Mouse (Mus musculus) forebrain, embryonic 15.5 days (tissue): ENCODE results near the gene Rgs7. TPM values are rescaled to one million over a fixed set of nuclear protein-coding genes. Genes with fewer than 3 reads are reported as not detected.

Experiments used
- ATAC-seq: fragments of 200-750 bp; cut with Nextera tagmentation; replicated peaks from 2 replicates; pipeline ENCODE4 v1.8.0; 2017; ENCODE audit warnings: mild to moderate bottlenecking, moderate TSS enrichment, moderate library complexity
- H3K27ac ChIP-seq: fragments of 300-500 bp; sonication (generic); replicated peaks from 2 replicates; pipeline ENCODE4 v1.5.1; 2015; ENCODE audit warnings: mild to moderate bottlenecking, inconsistent platforms
- H3K27me3 ChIP-seq: fragments of 300-500 bp; sonication (generic); 2 replicates; pipeline ENCODE4 v1.6.1; 2015; ENCODE audit warnings: inconsistent platforms
- H3K36me3 ChIP-seq: fragments of 300-500 bp; sonication (generic); 2 replicates; pipeline ENCODE4 v1.6.1; 2015; ENCODE audit warnings: mild to moderate bottlenecking, inconsistent platforms
- H3K4me1 ChIP-seq: fragments of 300-500 bp; sonication (generic); 2 replicates; pipeline ENCODE4 v1.6.1; 2015; ENCODE audit warnings: inconsistent platforms
- H3K4me2 ChIP-seq: fragments of 300-500 bp; sonication (generic); replicated peaks from 2 replicates; pipeline ENCODE4 v1.6.1; 2015; ENCODE audit warnings: mild to moderate bottlenecking, inconsistent platforms
- H3K4me3 ChIP-seq: fragments of 300-500 bp; sonication (generic); 2 replicates; pipeline ENCODE4 v1.5.1; 2015; ENCODE audit warnings: mild to moderate bottlenecking, inconsistent platforms
- H3K9ac ChIP-seq: fragments of 300-500 bp; sonication (generic); replicated peaks from 2 replicates; pipeline ENCODE4 v1.6.1; 2015; ENCODE audit warnings: mild to moderate bottlenecking, inconsistent platforms
- H3K9me3 ChIP-seq: fragments of 300-500 bp; sonication (generic); 2 replicates; pipeline ENCODE4 v1.6.1; 2016; ENCODE audit warnings: inconsistent platforms
- WGBS: fragments of 180-500 bp; shearing (Covaris S2); methylation state at CpG from one replicate; pipeline ENCODE4 v1.1.7; 2015; ENCODE audit warnings: mixed read lengths; 5-methylcytosine and 5-hydroxymethylcytosine counted together
- polyA plus RNA-seq: library from polyadenylated mRNA; unstranded; fragments of >200 nt; fragmentation: Nextera tagmentation; extraction: Ambion mirVana; gene quantifications from 2 replicates; pipeline ENCODE4 v1.2.1, GENCODE M21; 2015

Rgs7 gene
- 16.8 and 18.9 TPM in 2 replicates for polyA plus RNA-seq

- peak within 1 kb of the TSS; percentile 86 for H3K4me2 ChIP-seq
- no peaks in the 10 kb centered on the region for H3K36me3 ChIP-seq
- peaks cover 12% of the 10 kb centered on the region for H3K4me1 ChIP-seq
- H3K4me3 ChIP-seq, result peak within 1 kb of the TSS; percentile 86
- WGBS, result under 1% methylated on average over 68 of the region's 82 CpGs
- ATAC-seq, result peak; percentile 97
- peak within 1 kb of the TSS; percentile 83 for H3K27ac ChIP-seq
- H3K9me3 ChIP-seq, result no peaks in the 10 kb centered on the region
- peak within 1 kb of the TSS; percentile 83 for H3K9ac ChIP-seq
- no peaks in the 10 kb centered on the region for H3K27me3 ChIP-seq
Measured at GRCm38 (mm10) chr1:175491861-175492682, at the start of gene Rgs7. TSS of gene Rgs7 (minus strand) at chr1:175492500.

GRCm38 (mm10) chr1:175540700-175541099, 48.4 kb upstream of the Rgs7 start:
- 92% methylated on average over 5 of the region's 5 CpGs for WGBS
- no peak for ATAC-seq
- no peak overlapping the region for H3K4me2 ChIP-seq

DNA sequence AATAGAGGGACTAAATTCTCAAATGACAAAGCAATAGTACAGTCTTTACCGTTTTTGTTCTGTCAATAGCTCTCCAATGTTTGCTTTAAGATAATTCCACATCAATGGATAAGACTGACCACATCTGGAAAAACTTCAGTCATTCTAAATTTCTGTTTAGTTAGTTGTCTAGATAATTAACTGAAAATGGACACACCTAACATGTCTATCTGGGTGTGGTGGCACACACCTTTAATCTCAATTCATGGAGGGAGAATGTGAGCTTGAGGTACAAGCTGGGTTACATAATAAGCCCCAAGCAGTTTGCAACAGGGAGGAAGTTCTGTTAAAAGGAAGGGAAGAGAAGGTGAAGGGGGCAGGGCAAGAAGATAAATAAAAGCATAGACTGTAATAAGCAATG, 45.0 kb upstream of the Rgs7 start:
- no peak overlapping the region for H3K9ac ChIP-seq
- H3K4me2 ChIP-seq, result no peak overlapping the region
- no peaks in the 10 kb centered on the region for H3K4me1 ChIP-seq
- H3K27me3 ChIP-seq, result no peaks in the 10 kb centered on the region
- 86% methylated on average over 1 of the region's 1 CpGs for WGBS
- H3K36me3 ChIP-seq, result no peaks in the 10 kb centered on the region
- H3K9me3 ChIP-seq, result no peaks in the 10 kb centered on the region
- H3K27ac ChIP-seq, result no peak overlapping the region
- no peak for ATAC-seq
- no peak overlapping the region for H3K4me3 ChIP-seq

More at GRCm38 (mm10) chr1:175540700-175541099, 48.4 kb upstream of the Rgs7 start:
- Histone ChIP-seq H3K27ac (no peak overlapping the region), H3K4me3 (no peak overlapping the region), H3K36me3 (no peaks in the 10 kb centered on the region), H3K9ac (no peak overlapping the region), H3K27me3 (no peaks in the 10 kb centered on the region), H3K9me3 (no peaks in the 10 kb centered on the region), H3K4me1 (no peaks in the 10 kb centered on the region)

GRCm38 (mm10) chr1:175529858-175530257, 37.6 kb upstream of the Rgs7 start:
- ATAC-seq, result no peak
- no peak overlapping the region for H3K9ac ChIP-seq
- no peaks in the 10 kb centered on the region for H3K36me3 ChIP-seq
- H3K4me3 ChIP-seq, result no peak overlapping the region
- 70% methylated on average over 1 of the region's 1 CpGs for WGBS
- no peaks in the 10 kb centered on the region for H3K27me3 ChIP-seq
- H3K4me2 ChIP-seq, result no peak overlapping the region
- no peaks in the 10 kb centered on the region for H3K9me3 ChIP-seq
- no peaks in the 10 kb centered on the region for H3K4me1 ChIP-seq
- no peak overlapping the region for H3K27ac ChIP-seq

DNA sequence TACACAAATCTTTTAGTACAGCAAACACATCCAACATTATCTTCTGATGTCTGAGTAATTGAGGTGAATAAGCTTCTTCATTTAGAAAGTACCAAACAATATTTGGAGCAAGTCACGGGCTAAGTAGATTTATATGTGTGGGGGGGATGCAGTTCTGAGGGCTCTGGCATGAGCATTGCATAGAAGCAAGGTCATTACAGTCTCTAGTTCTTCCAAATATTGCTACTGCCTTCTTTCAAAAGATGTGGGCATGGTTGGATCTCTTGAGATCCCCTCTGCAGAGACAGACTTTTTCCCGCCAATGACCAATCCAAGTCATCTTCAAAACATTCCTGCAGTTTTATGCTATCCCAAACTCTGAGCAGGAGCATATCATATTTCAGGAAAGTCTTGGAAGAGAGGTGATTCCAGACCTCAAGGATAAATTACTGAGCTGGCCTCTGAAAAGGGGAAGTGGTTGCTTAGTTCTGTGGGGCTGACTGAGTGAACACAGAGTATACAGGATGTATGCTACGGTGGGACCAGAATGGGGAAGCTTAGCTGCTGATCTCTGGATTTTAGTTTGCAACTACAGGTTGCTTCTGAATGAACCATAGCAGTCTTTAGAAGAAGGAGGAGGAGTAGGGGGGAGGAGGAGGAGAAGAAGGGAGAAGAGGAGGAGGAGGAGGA, 32.5 kb upstream of the Rgs7 start:
- Histone ChIP-seq H3K4me1 (no peaks in the 10 kb centered on the region), H3K9ac (no peak overlapping the region), H3K9me3 (no peaks in the 10 kb centered on the region), H3K27ac (no peak overlapping the region), H3K4me3 (no peak overlapping the region), H3K36me3 (no peaks in the 10 kb centered on the region), H3K4me2 (no peak overlapping the region), H3K27me3 (no peaks in the 10 kb centered on the region)
- 87% methylated on average over 3 of the region's 3 CpGs for WGBS
- ATAC-seq, result no peak

GRCm38 (mm10) chr1:175523572-175523971, 31.3 kb upstream of the Rgs7 start:
- H3K4me3 ChIP-seq, result no peak overlapping the region
- H3K9ac ChIP-seq, result no peak overlapping the region
- WGBS, result 90% methylated on average over 2 of the region's 2 CpGs
- no peak overlapping the region for H3K4me2 ChIP-seq
- H3K27ac ChIP-seq, result no peak overlapping the region
- H3K27me3 ChIP-seq, result no peaks in the 10 kb centered on the region
- no peak for ATAC-seq
- no peaks in the 10 kb centered on the region for H3K36me3 ChIP-seq
- no peaks in the 10 kb centered on the region for H3K4me1 ChIP-seq
- H3K9me3 ChIP-seq, result no peaks in the 10 kb centered on the region

GRCm38 (mm10) chr1:175514543-175514942, 22.2 kb upstream of the Rgs7 start:
- no peak for ATAC-seq
- WGBS, result 78% methylated on average over 2 of the region's 2 CpGs

DNA sequence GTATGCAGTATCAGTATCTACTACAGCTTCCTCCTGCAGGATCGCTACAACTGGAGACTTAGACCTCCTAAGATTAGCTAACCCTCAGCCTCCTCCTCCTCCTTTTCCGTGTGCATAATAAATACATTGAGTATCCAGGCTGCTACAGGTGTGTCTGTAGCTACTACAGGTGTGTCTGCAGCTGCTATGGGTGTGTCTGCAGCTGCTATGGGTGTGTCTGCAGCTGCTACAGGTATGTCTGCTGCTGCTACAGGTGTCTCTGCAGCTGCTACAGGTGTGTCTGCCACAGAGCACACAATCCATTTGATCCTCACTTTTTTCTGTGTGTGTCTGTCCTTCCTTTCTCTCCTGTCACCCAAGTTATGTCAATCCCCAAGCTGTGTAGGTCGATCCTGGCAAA, 19.9 kb upstream of the Rgs7 start:
- H3K4me3 ChIP-seq, result no peak overlapping the region
- no peaks in the 10 kb centered on the region for H3K36me3 ChIP-seq
- no peak overlapping the region for H3K4me2 ChIP-seq
- H3K9ac ChIP-seq, result no peak overlapping the region
- WGBS, result 83% methylated on average over 3 of the region's 3 CpGs
- H3K27ac ChIP-seq, result no peak overlapping the region
- no peaks in the 10 kb centered on the region for H3K9me3 ChIP-seq
- no peaks in the 10 kb centered on the region for H3K4me1 ChIP-seq
- ATAC-seq, result no peak
- H3K27me3 ChIP-seq, result no peaks in the 10 kb centered on the region

More at GRCm38 (mm10) chr1:175514543-175514942, 22.2 kb upstream of the Rgs7 start:
- Histone ChIP-seq H3K4me3 (no peak overlapping the region), H3K9me3 (no peaks in the 10 kb centered on the region), H3K9ac (no peak overlapping the region), H3K4me1 (no peaks in the 10 kb centered on the region), H3K27me3 (no peaks in the 10 kb centered on the region), H3K36me3 (no peaks in the 10 kb centered on the region), H3K4me2 (no peak overlapping the region), H3K27ac (no peak overlapping the region)

DNA sequence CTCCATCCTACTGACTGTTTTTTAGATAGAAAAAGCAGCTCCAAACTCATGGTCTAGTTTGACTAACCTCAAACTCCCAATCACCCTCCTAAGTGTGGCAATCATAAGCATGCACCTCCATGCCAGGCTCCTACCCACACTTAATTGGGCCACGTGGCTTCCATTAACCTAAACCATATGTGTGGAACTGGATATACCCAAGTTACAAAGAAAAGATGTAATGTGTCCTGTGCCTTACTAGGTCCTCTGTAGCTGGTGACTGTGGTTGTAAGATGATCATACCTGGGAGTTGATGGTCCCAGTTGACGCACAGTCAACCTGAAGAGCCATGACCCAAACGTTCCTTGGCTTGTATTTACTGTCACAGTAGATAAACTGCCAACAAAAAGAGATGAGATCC, 17.7 kb upstream of the Rgs7 start:
- no peak overlapping the region for H3K4me2 ChIP-seq
- H3K27me3 ChIP-seq, result no peaks in the 10 kb centered on the region
- ATAC-seq, result no peak
- H3K9me3 ChIP-seq, result no peaks in the 10 kb centered on the region
- H3K27ac ChIP-seq, result no peak overlapping the region
- WGBS, result 83% methylated on average over 3 of the region's 3 CpGs
- H3K4me1 ChIP-seq, result no peaks in the 10 kb centered on the region
- no peaks in the 10 kb centered on the region for H3K36me3 ChIP-seq
- no peak overlapping the region for H3K9ac ChIP-seq
- no peak overlapping the region for H3K4me3 ChIP-seq

DNA sequence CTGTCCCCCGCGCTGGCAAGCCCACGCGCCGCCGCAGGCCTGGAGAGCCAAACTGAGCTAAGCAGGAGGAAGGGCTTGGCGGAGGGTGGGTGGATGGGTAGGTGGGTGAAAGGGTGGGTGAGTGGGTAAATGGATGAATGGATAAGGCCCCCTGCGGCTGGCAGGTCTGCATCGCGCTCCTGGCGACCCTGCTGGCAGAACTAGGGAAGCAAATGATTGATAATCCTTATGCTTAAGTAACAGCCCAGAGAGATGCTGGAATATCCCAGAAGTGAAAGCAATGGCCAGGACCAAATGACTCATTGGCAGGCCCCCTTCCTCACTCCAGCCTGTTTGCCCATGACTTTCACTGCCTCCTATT, 363 bp upstream of the Rgs7 start:
- peak overlapping the region; percentile 86 for H3K4me3 ChIP-seq
- peak overlapping the region; percentile 86 for H3K4me2 ChIP-seq
- H3K4me1 ChIP-seq, result peaks cover 12% of the 10 kb centered on the region
- peak; percentile 85; the same call in 1 of the 2 replicates for ATAC-seq
- no peaks in the 10 kb centered on the region for H3K9me3 ChIP-seq
- WGBS, result 0% methylated on average over 11 of the region's 11 CpGs
- H3K36me3 ChIP-seq, result no peaks in the 10 kb centered on the region
- no peaks in the 10 kb centered on the region for H3K27me3 ChIP-seq
- peak overlapping the region; percentile 83 for H3K9ac ChIP-seq
- H3K27ac ChIP-seq, result peak overlapping the region; percentile 83

- H3K4me1 ChIP-seq, result peaks cover 12% of the 10 kb centered on the region
- no peaks in the 10 kb centered on the region for H3K27me3 ChIP-seq
- no peaks in the 10 kb centered on the region for H3K36me3 ChIP-seq
- peak overlapping the region; percentile 83 for H3K27ac ChIP-seq
- H3K4me2 ChIP-seq, result peak overlapping the region; percentile 86
- ATAC-seq, result peak; percentile 17; the same call in 1 of the 2 replicates
- 9% methylated on average over 6 of the region's 6 CpGs for WGBS
- no peaks in the 10 kb centered on the region for H3K9me3 ChIP-seq
- H3K4me3 ChIP-seq, result peak overlapping the region; percentile 86
- H3K9ac ChIP-seq, result peak overlapping the region; percentile 83
Measured at GRCm38 (mm10) chr1:175491511-175491860, 814 bp downstream of the Rgs7 start.

- no peak overlapping the region for H3K27ac ChIP-seq
- no peaks in the 10 kb centered on the region for H3K36me3 ChIP-seq
- WGBS, result 60% methylated on average over 4 of the region's 4 CpGs
- H3K4me1 ChIP-seq, result no peaks in the 10 kb centered on the region
- no peak overlapping the region for H3K4me3 ChIP-seq
- no peak overlapping the region for H3K9ac ChIP-seq
- H3K9me3 ChIP-seq, result no peaks in the 10 kb centered on the region
- H3K4me2 ChIP-seq, result no peak overlapping the region
- no peak for ATAC-seq
- no peaks in the 10 kb centered on the region for H3K27me3 ChIP-seq
Measured at GRCm38 (mm10) chr1:175485109-175485508, 7.2 kb downstream of the Rgs7 start.
